Mouse (Mus musculus) lung, postnatal 0 days (tissue): Measurements from ENCODE around the gene Cav3. TPM values are rescaled to one million over a fixed set of nuclear protein-coding genes. Genes with fewer than 3 reads are reported as not detected.

Source experiments
- ATAC-seq: fragments of 200-750 bp; cut with Nextera tagmentation; 2 replicates; pipeline ENCODE4 v1.8.0; 2017; ENCODE audit warnings: moderate library complexity
- DNase-seq: peaks from one replicate; pipeline ENCODE4 v3.0.0-alpha.2; 2016; ENCODE audit warnings: low spot score
- H3K27ac ChIP-seq: fragments of 300-500 bp; sonication (generic); 2 replicates; pipeline ENCODE4 v1.5.1; 2014; ENCODE audit warnings: antibody characterized with exemption, mild to moderate bottlenecking, low read length, mixed read lengths
- H3K27me3 ChIP-seq: fragments of 300-500 bp; sonication (generic); replicated peaks from 2 replicates; pipeline ENCODE4 v1.6.1; 2014; ENCODE audit warnings: low read length, mixed read lengths; ENCODE audit not compliant: insufficient read depth
- H3K36me3 ChIP-seq: fragments of 300-500 bp; sonication (generic); 2 replicates; pipeline ENCODE4 v1.6.1; 2014; ENCODE audit warnings: low read length, mixed read lengths; ENCODE audit not compliant: insufficient read depth
- H3K4me1 ChIP-seq: fragments of 300-500 bp; sonication (generic); 2 replicates; pipeline ENCODE4 v1.6.1; 2014; ENCODE audit warnings: antibody characterized with exemption, low read depth, low read length, mixed read lengths; ENCODE audit not compliant: insufficient read depth
- H3K4me2 ChIP-seq: fragments of 300-500 bp; sonication (generic); replicated peaks from 2 replicates; pipeline ENCODE4 v1.6.1; 2014; ENCODE audit warnings: low read depth, mild to moderate bottlenecking, low read length, moderate library complexity, mixed read lengths
- H3K4me3 ChIP-seq: fragments of 300-500 bp; sonication (generic); 2 replicates; pipeline ENCODE4 v1.5.1; 2014; ENCODE audit warnings: low read depth, low read length
- H3K9ac ChIP-seq: fragments of 300-500 bp; sonication (generic); replicated peaks from 2 replicates; pipeline ENCODE4 v1.6.1; 2014; ENCODE audit warnings: low read depth, mild to moderate bottlenecking
- H3K9me3 ChIP-seq: fragments of 300-500 bp; sonication (generic); 2 replicates; pipeline ENCODE4 v1.6.1; 2016; ENCODE audit warnings: low read length, mixed read lengths
- CTCF ChIP-seq: IDR thresholded peaks from 2 replicates; pipeline ENCODE4 v1.5.1; 2016; ENCODE audit warnings: antibody characterized with exemption, mild to moderate bottlenecking
- EP300 ChIP-seq: IDR thresholded peaks from 2 replicates; pipeline ENCODE4 v1.6.1; 2016; ENCODE audit warnings: antibody characterized with exemption, mild to moderate bottlenecking, control low read depth
- WGBS: fragments of 180-500 bp; shearing (Covaris S2); extraction: QIAGEN DNeasy Blood & Tissue Kit; methylation state at CpG from one replicate; pipeline ENCODE4 v1.1.7; 2014; 5-methylcytosine and 5-hydroxymethylcytosine counted together
- polyA plus RNA-seq: library from polyadenylated mRNA; unstranded; fragments of >200 nt; fragmentation: Nextera tagmentation; extraction: Ambion mirVana; gene quantifications from 2 replicates; pipeline ENCODE4 v1.2.1, GENCODE M21; 2015

The Cav3 gene
- polyA plus RNA-seq, 1 experiment from 2014 or later = 2.5 TPM

DNA sequence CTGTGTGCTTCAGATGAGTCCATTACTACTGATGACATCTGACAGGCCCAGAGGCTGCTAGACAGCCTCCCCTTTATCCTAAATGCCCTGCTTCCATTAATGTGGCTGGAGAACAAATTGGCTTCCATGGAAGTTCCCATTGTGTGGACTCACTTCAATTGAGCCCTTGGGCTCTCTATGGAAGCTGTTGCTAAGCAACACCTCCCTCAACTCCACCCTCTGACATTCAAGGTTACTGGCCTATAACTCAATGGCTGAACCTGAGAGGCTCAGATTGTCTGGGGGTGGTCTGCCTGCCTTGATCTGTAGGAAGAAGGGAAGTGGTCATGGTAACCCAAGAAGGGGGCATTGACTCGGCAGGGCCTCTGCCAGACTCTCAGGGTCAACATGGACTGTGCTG is 57.2 kb downstream of the Cav3 start:
- no peaks in the 10 kb centered on the region for H3K27me3 ChIP-seq
- H3K36me3 ChIP-seq = no peaks in the 10 kb centered on the region
- no peak overlapping the region for H3K9ac ChIP-seq
- no peak overlapping the region for H3K4me2 ChIP-seq
- WGBS = 24% methylated on average over 1 of the region's 1 CpGs
- no peak for TF ChIP-seq EP300
- TF ChIP-seq CTCF = no peak
- no peak overlapping the region for H3K4me3 ChIP-seq
- DNase-seq = no peak
- no peaks in the 10 kb centered on the region for H3K4me1 ChIP-seq
- no peak for ATAC-seq
- no peak overlapping the region for H3K27ac ChIP-seq
- no peaks in the 10 kb centered on the region for H3K9me3 ChIP-seq

DNA sequence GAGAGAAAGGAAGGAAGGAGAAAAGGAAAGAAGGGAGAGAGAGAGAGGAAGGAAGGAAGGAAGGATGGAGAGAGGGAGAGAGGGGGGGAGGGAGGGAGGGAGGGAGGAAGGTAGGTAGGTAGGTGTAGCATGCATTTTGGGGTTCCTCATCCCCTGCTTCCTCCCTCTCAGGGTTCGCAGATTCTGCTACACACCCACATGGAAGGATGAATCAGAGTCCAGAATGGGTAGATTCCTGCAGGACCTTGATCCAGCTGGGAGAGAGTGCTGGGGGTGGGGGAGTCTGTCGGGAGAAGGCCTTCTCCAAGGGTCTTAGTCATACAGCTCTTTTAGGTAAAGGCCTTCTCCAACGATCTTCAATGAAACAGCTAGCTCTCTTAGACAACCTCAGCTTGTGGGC is 58.3 kb downstream of the Cav3 start:
- no peaks in the 10 kb centered on the region for H3K27me3 ChIP-seq
- no peak for ATAC-seq

DNA sequence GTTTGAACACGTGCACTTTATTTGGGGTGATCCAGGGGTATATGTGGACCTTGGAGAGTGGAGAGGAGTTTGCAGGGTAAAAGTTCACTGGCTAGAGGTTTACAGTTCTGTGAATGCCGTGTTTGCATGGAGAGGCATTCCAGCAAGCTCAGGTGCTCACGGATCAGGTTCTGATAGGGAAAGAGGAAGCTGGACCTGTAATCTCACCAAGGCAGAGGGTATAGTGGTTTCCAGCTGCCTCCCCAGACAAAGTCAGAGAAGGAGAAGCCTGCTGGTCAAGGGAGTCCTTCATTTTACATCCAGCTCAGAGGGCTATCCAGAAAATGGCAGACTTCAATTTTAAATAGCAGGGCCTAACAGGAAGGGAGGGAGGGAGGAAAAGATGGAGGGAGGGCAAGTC is 58.7 kb downstream of the Cav3 start:
- H3K4me1 ChIP-seq = no peaks in the 10 kb centered on the region
- DNase-seq (no peak), ATAC-seq (no peak)
- H3K27ac ChIP-seq = no peak overlapping the region
- H3K9me3 ChIP-seq = no peaks in the 10 kb centered on the region
- WGBS = 68% methylated on average over 3 of the region's 3 CpGs
- H3K4me3 ChIP-seq = no peak overlapping the region
- no peaks in the 10 kb centered on the region for H3K27me3 ChIP-seq
- no peak overlapping the region for H3K9ac ChIP-seq
- H3K4me2 ChIP-seq = no peak overlapping the region
- no peak for TF ChIP-seq CTCF
- no peak for TF ChIP-seq EP300
- no peaks in the 10 kb centered on the region for H3K36me3 ChIP-seq

More for the DNA sequence above, 58.3 kb downstream of the Cav3 start:
- TF ChIP-seq EP300 (no peak), CTCF (no peak)
- no peak overlapping the region for H3K9ac ChIP-seq
- H3K4me3 ChIP-seq = no peak overlapping the region
- no peak for DNase-seq
- H3K27ac ChIP-seq = no peak overlapping the region
- no peaks in the 10 kb centered on the region for H3K9me3 ChIP-seq
- 79% methylated on average over 3 of the region's 3 CpGs for WGBS
- H3K4me2 ChIP-seq = no peak overlapping the region
- no peaks in the 10 kb centered on the region for H3K4me1 ChIP-seq
- H3K36me3 ChIP-seq = no peaks in the 10 kb centered on the region

Other genes starting within 250 kb of the Cav3 start
- 64.9 and 69.3 TPM in 2 replicates for gene Lmcd1, start 185.7 kb upstream of the Cav3 start, polyA plus RNA-seq
- 4.5 and 6.3 TPM in 2 replicates for gene Ssu2, start 71.5 kb upstream of the Cav3 start, polyA plus RNA-seq
- gene Oxtr, start 30.4 kb downstream of the Cav3 start, polyA plus RNA-seq = 0.04 and 0.05 TPM in 2 replicates
- gene Rad18, start 237.2 kb downstream of the Cav3 start, polyA plus RNA-seq = 7.6 and 8.1 TPM in 2 replicates